Mouse (Mus musculus) midbrain, embryonic 12.5 days (tissue): ENCODE data around the gene Adgrl3. TPM values are rescaled to one million over a fixed set of nuclear protein-coding genes. Genes with fewer than 3 reads are reported as not detected.

Experiments
- ATAC-seq: fragments of 200-750 bp; cut with Nextera tagmentation; 2 replicates; pipeline ENCODE4 v1.8.0; 2017; ENCODE audit warnings: low read depth, moderate TSS enrichment, moderate library complexity; ENCODE audit not compliant: low FRiP score
- H3K27ac ChIP-seq: fragments of 300-500 bp; sonication (generic); replicated peaks from 2 replicates; pipeline ENCODE4 v1.5.1; 2016; ENCODE audit warnings: mild to moderate bottlenecking
- H3K27me3 ChIP-seq: fragments of 300-500 bp; sonication (generic); 2 replicates; pipeline ENCODE4 v1.6.1; 2016; ENCODE audit warnings: mild to moderate bottlenecking
- H3K36me3 ChIP-seq: fragments of 300-500 bp; sonication (generic); 2 replicates; pipeline ENCODE4 v1.6.1; 2016
- H3K4me1 ChIP-seq: fragments of 300-500 bp; sonication (generic); 2 replicates; pipeline ENCODE4 v1.6.1; 2016
- H3K4me2 ChIP-seq: fragments of 300-500 bp; sonication (generic); replicated peaks from 2 replicates; pipeline ENCODE4 v1.6.1; 2016; ENCODE audit warnings: mild to moderate bottlenecking, moderate library complexity
- H3K4me3 ChIP-seq: fragments of 300-500 bp; sonication (generic); 2 replicates; pipeline ENCODE4 v1.5.1; 2016; ENCODE audit warnings: mild to moderate bottlenecking
- H3K9ac ChIP-seq: fragments of 300-500 bp; sonication (generic); replicated peaks from 2 replicates; pipeline ENCODE4 v1.6.1; 2016; ENCODE audit warnings: mild to moderate bottlenecking, moderate library complexity
- H3K9me3 ChIP-seq: fragments of 300-500 bp; sonication (generic); 2 replicates; pipeline ENCODE4 v1.6.1; 2016; ENCODE audit warnings: mild to moderate bottlenecking
- WGBS: fragments of 180-500 bp; shearing (Covaris S2); methylation state at CpG from one replicate; pipeline ENCODE4 v1.1.7; 2016; 5-methylcytosine and 5-hydroxymethylcytosine counted together
- polyA plus RNA-seq: library from polyadenylated mRNA; unstranded; fragments of >200 nt; fragmentation: Nextera tagmentation; extraction: Ambion mirVana; gene quantifications from 2 replicates; pipeline ENCODE4 v1.2.1, GENCODE M21; 2016

Gene Adgrl3
- polyA plus RNA-seq, 1 experiment from 2014 or later: 40.7 TPM

DNA sequence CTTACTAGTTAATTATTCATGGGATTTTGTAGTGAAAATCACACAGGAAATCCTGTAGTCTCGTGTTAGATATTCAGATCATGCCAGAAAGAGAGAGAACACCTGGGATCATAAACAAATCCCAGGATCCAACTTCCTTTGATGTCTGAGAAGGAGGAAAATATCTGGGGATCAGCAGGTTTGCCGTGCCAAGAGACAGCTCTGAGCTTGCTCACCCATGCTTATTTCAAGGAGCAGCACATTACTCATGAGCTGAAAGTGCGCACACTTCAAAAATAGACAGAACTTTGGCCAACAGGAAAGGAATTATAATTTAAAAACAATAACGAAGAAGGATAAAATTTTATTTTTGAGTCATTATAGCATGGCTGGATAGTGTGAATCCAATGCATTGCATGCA is 446.0 kb downstream of the Adgrl3 start:
- Histone ChIP-seq H3K9ac (no peak overlapping the region), H3K4me1 (no peaks in the 10 kb centered on the region; the same call in 1 of the 2 replicates), H3K27ac (no peak overlapping the region), H3K27me3 (no peaks in the 10 kb centered on the region), H3K36me3 (no peaks in the 10 kb centered on the region), H3K9me3 (no peaks in the 10 kb centered on the region), H3K4me3 (no peak overlapping the region), H3K4me2 (no peak overlapping the region)
- WGBS: 63% methylated on average over 4 of the region's 4 CpGs
- ATAC-seq: no peak

GRCm38 (mm10) chr5:81474681-81475080 is 454.7 kb downstream of the Adgrl3 start:
- Histone ChIP-seq H3K4me3 (no peak overlapping the region), H3K36me3 (no peaks in the 10 kb centered on the region), H3K9ac (no peak overlapping the region), H3K4me1 (no peaks in the 10 kb centered on the region; the same call in 1 of the 2 replicates), H3K9me3 (no peaks in the 10 kb centered on the region), H3K27me3 (no peaks in the 10 kb centered on the region), H3K4me2 (no peak overlapping the region), H3K27ac (no peak overlapping the region)
- WGBS: 89% methylated on average over 2 of the region's 2 CpGs
- no peak for ATAC-seq

GRCm38 (mm10) chr5:81475406-81475805 is 455.5 kb downstream of the Adgrl3 start:
- no peak overlapping the region for H3K4me2 ChIP-seq
- ATAC-seq: no peak
- H3K27me3 ChIP-seq: no peaks in the 10 kb centered on the region
- no peak overlapping the region for H3K4me3 ChIP-seq
- no peaks in the 10 kb centered on the region for H3K36me3 ChIP-seq
- WGBS: 83% methylated on average over 3 of the region's 3 CpGs
- no peaks in the 10 kb centered on the region for H3K9me3 ChIP-seq
- H3K27ac ChIP-seq: no peak overlapping the region
- H3K9ac ChIP-seq: no peak overlapping the region
- H3K4me1 ChIP-seq: no peaks in the 10 kb centered on the region; the same call in 1 of the 2 replicates

- Histone ChIP-seq H3K4me2 (no peak overlapping the region), H3K4me3 (no peak overlapping the region), H3K27me3 (no peaks in the 10 kb centered on the region), H3K36me3 (no peaks in the 10 kb centered on the region), H3K9me3 (no peaks in the 10 kb centered on the region), H3K4me1 (no peaks in the 10 kb centered on the region; the same call in 1 of the 2 replicates), H3K27ac (no peak overlapping the region), H3K9ac (no peak overlapping the region)
- no peak for ATAC-seq
- WGBS: 56% methylated on average over 8 of the region's 8 CpGs
Measured at GRCm38 (mm10) chr5:81475971-81476606, 456.2 kb downstream of the Adgrl3 start.

DNA sequence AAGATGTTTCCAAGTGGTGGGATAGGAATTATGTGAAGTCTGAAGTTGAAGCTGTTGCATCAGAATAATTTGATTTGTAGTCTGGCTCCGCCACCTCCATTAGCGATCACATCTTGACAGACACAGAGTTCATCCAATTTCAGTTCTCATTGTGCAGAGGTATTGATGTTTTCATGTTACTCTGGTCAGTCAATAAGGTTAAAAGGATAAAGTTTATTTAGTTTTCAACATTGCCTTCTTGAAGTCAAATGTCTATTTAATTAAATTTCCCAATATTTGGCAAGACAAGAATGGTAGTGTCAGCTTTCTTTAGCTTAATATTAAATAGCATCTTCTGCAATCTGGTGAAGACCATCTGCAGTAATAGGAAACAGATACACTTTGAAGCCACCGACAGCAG is 461.0 kb downstream of the Adgrl3 start:
- no peak overlapping the region for H3K9ac ChIP-seq
- H3K9me3 ChIP-seq: no peaks in the 10 kb centered on the region
- no peak for ATAC-seq
- no peak overlapping the region for H3K4me2 ChIP-seq
- no peaks in the 10 kb centered on the region for H3K36me3 ChIP-seq
- H3K27ac ChIP-seq: no peak overlapping the region
- WGBS: 84% methylated on average over 3 of the region's 3 CpGs
- H3K27me3 ChIP-seq: no peaks in the 10 kb centered on the region
- no peak overlapping the region for H3K4me3 ChIP-seq
- H3K4me1 ChIP-seq: no peaks in the 10 kb centered on the region

DNA sequence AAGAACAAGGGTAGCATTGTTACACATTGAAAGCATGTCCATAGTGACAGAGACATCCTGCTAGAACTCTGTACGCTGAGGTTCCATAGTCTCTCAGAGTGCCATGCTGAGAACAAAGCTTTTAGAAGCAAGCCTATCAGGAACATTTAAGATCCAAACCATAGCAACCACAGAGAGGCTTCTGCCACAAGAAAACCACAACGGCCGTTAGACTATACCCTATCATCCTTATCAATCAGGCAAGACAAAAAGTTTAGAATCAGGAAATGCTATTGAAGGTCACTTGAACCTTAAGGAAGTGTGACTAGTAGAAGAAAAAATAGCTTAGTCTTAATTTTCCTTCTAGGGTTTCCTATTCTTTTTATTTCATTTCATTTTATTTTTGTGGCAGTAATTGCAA is 464.0 kb downstream of the Adgrl3 start:
- no peak overlapping the region for H3K9ac ChIP-seq
- H3K4me3 ChIP-seq: no peak overlapping the region
- no peaks in the 10 kb centered on the region for H3K4me1 ChIP-seq
- ATAC-seq: no peak
- H3K9me3 ChIP-seq: no peaks in the 10 kb centered on the region
- H3K27me3 ChIP-seq: no peaks in the 10 kb centered on the region
- H3K4me2 ChIP-seq: no peak overlapping the region
- 48% methylated on average over 3 of the region's 3 CpGs for WGBS
- no peak overlapping the region for H3K27ac ChIP-seq
- H3K36me3 ChIP-seq: no peaks in the 10 kb centered on the region

- Histone ChIP-seq H3K4me3 (no peak overlapping the region), H3K36me3 (no peaks in the 10 kb centered on the region), H3K4me2 (no peak overlapping the region), H3K4me1 (no peaks in the 10 kb centered on the region), H3K9ac (no peak overlapping the region), H3K9me3 (no peaks in the 10 kb centered on the region), H3K27ac (no peak overlapping the region), H3K27me3 (no peaks in the 10 kb centered on the region)
- WGBS: 91% methylated on average over 3 of the region's 3 CpGs
- ATAC-seq: no peak
Measured at GRCm38 (mm10) chr5:81501076-81501475, 481.1 kb downstream of the Adgrl3 start.

DNA sequence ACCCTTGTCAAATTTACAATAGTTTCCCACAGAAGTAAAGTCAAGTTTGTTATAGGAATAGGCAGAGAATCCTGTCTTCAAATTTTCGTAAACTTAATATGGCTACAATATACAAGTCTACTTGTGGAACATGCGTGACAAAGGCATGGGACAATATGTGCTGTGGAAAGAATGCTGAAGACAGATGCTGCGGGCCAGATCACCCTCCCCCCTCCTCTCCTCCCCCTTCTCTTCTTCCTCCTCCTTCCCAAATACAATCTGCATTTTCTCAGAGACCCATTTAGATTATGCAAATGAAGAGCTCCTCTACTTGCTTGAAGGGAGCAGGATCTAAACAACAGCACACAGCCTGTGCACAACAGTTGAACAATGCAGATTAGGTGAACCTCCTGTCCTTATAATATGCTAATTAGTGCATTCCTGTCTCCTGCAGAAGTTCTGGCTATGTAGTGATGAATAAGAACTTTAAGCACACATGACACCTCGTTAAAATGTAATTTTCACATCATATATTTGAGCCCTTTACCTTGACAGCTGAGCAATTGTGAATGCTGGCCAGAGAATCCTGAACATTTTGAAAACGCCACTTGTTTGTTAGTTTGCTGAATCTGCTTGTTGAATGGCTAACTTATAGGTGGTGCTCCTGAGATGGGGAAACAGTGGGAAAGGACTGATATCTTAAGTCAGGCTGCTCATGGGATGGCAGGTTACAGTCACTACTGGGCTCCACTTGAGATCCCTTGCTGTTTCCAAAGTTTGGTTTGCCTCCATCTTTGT is 499.0 kb downstream of the Adgrl3 start:
- Histone ChIP-seq H3K27ac (peak overlapping the region; percentile 66), H3K4me3 (no peak overlapping the region)

DNA sequence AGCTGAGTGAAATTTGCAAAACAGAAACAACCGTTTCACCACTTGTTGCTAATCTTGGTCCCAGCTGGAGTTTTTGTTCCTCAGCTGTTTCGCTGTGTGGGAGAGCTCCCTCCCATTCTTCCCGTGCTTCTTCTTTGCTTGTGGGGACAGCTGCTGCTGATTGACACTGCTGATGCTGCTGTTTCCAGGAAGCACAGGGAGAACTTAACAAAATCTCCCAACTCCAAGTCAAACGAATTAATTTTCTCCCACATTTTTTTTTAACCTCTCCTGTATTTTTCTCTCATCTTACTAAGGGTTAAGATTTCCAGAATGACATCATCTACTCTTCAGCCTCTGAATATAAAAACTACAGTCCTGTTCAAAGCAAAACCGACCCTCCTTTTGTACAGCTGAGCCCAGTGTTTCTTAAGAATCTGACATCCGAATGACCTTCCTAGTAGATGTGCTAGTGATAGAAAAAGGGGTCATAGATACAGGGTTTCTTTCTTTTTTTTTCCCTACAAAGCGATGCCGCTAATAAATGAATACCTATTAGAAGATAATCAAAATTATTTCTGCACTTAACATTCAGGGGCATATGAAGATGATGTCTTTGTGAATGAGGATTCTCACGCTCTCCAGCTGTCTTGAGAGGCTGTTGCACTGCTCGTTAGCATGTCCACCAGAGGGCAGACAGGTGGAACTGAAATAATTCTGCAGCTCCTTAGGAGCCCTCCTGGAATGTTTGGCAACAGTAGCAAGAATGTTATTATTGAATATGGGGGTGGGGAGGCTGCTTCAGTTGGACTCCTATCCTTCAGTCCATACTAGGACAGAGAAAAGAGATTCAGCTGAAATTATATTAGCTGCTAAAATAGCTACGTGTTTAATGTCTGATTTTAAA is 499.8 kb downstream of the Adgrl3 start:
- no peak overlapping the region for H3K4me3 ChIP-seq

More for the DNA sequence above, 499.0 kb downstream of the Adgrl3 start:
- H3K9me3 ChIP-seq: no peaks in the 10 kb centered on the region
- ATAC-seq: peak; percentile 81
- H3K4me2 ChIP-seq: peak overlapping the region; percentile 23
- no peaks in the 10 kb centered on the region for H3K27me3 ChIP-seq
- H3K36me3 ChIP-seq: no peaks in the 10 kb centered on the region
- 23% methylated on average over 5 of the region's 5 CpGs for WGBS
- no peak overlapping the region for H3K9ac ChIP-seq
- peaks cover 17% of the 10 kb centered on the region for H3K4me1 ChIP-seq

GRCm38 (mm10) chr5:81522760-81523159 is 502.8 kb downstream of the Adgrl3 start:
- Histone ChIP-seq H3K4me1 (peaks cover 17% of the 10 kb centered on the region), H3K4me2 (no peak overlapping the region), H3K9me3 (no peaks in the 10 kb centered on the region), H3K36me3 (no peaks in the 10 kb centered on the region), H3K27ac (no peak overlapping the region), H3K4me3 (no peak overlapping the region), H3K9ac (no peak overlapping the region), H3K27me3 (no peaks in the 10 kb centered on the region)
- WGBS: 97% methylated on average over 4 of the region's 4 CpGs
- ATAC-seq: no peak

More for the DNA sequence above, 499.8 kb downstream of the Adgrl3 start:
- peak overlapping the region; percentile 66 for H3K27ac ChIP-seq
- peak overlapping the region; percentile 23 for H3K4me2 ChIP-seq
- peak; percentile 73 for ATAC-seq
- H3K9me3 ChIP-seq: no peaks in the 10 kb centered on the region
- peaks cover 17% of the 10 kb centered on the region for H3K4me1 ChIP-seq
- H3K9ac ChIP-seq: no peak overlapping the region
- no peaks in the 10 kb centered on the region for H3K36me3 ChIP-seq
- H3K27me3 ChIP-seq: no peaks in the 10 kb centered on the region
- WGBS: 13% methylated on average over 11 of the region's 11 CpGs

DNA sequence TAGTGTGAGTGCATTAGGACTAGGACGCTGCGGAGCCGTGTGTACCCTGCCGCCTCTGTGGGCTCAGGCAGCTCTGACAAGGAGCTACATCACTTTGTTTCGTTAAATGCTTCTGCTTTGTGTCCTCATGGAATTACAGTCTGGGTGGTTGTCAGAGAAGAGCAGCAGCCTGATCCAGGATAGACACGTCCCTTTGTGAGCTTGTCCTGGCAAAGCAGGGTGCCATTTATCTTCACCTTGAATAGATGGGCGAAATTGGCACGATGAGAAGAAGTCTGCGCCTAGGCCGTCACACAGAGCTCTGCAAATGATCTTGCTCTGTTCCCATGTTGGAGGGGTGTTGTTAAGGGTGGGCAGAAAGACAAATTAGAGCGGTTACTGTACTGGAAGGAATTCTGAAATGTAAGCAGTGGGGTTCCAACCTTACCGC is 504.6 kb downstream of the Adgrl3 start:
- Histone ChIP-seq H3K9me3 (no peaks in the 10 kb centered on the region), H3K36me3 (no peaks in the 10 kb centered on the region), H3K4me1 (peaks cover 7% of the 10 kb centered on the region), H3K4me3 (no peak overlapping the region), H3K27me3 (no peaks in the 10 kb centered on the region), H3K9ac (no peak overlapping the region), H3K27ac (no peak overlapping the region), H3K4me2 (no peak overlapping the region)
- WGBS: 90% methylated on average over 12 of the region's 12 CpGs
- ATAC-seq: no peak

DNA sequence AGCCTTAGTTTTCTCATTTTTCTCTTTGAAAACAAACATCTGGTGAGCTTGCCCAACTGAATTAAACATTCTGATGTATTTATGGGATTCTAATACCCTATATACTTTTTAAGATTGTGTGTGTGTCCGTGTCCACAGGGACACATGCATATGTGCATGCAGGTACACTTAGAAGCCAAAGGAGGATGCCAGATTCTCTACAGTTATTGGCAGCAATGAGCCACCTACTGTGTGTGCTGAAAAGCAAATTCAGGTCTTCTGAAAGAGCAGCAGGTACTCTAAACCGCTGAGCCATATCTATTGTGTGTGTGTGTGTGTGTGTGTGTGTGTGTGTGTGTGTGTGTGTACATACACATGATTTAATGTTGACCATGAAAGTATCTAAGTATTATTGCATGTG is 505.4 kb downstream of the Adgrl3 start:
- Histone ChIP-seq H3K4me1 (no peaks in the 10 kb centered on the region), H3K4me2 (no peak overlapping the region), H3K4me3 (no peak overlapping the region), H3K27me3 (no peaks in the 10 kb centered on the region), H3K9me3 (no peaks in the 10 kb centered on the region), H3K9ac (no peak overlapping the region), H3K36me3 (no peaks in the 10 kb centered on the region), H3K27ac (no peak overlapping the region)
- 95% methylated on average over 2 of the region's 2 CpGs for WGBS
- no peak for ATAC-seq
